Mouse (Mus musculus) 416B (cell line): ENCODE measurements around the gene Vapb.

Experiments
- DNase-seq: peaks from one replicate; pipeline ENCODE4 v3.0.0; 2011; ENCODE audit warnings: low read depth

Vapb gene

DNA sequence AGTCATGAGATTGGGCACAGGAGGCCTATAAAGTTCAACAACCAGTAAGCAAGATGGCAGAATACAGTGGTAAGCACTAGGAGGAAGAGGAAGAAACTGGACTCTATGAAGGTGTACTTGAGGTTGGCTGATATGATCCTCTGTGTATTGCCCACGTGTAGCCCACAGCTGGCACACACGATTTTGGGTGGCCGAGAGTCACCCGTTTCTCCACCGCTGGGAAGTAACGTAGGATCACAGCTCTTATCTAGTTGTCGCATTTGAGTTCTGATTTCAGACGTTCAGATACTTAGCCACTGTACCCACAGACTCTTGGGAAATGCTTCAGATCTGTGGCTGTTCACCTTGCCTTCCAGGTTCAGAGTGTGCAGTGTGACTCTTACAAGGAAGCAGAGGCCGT lies 921 bp downstream of the Vapb start:
- peak; percentile 30 for DNase-seq

DNA sequence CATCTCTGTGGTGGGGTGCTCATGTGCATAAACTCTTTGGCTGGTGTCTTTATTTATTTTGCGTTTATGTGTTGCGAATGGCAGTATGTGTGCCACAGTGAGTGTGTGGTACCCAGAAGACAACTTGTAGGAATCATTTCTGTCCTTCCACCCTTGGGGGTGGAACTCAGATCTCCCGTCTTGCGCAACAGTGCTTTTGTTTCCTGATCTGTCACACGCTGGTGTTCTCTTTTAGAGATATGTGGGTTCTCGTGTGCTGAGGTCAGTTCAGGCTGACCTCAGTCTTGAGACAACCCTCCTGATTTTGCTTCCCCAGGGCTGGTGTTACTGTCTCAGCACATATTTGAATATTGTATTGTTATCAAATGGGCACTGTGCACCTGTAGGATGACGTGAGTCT lies 1.8 kb downstream of the Vapb start:
- peak; percentile 86 for DNase-seq

DNA sequence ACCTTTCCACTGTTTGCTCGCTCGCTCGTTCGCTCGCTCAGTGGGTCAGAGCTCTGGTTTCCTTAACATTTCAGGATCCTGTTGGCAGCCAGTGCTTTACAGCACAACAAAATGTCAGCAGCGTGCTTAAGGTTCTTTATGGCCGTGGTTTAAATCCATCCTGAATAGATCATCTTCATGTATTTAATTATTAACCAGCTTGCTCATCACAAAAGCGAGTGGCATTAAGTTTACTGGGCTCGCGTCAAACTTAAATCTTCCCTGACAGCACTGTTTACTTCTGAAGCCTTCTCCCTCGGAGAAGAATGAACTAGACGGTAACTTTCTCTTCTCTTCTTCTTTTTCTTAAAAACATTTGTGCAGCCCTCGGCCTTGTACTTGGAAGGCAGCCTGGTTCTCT lies 4.8 kb downstream of the Vapb start:
- no peak for DNase-seq

DNA sequence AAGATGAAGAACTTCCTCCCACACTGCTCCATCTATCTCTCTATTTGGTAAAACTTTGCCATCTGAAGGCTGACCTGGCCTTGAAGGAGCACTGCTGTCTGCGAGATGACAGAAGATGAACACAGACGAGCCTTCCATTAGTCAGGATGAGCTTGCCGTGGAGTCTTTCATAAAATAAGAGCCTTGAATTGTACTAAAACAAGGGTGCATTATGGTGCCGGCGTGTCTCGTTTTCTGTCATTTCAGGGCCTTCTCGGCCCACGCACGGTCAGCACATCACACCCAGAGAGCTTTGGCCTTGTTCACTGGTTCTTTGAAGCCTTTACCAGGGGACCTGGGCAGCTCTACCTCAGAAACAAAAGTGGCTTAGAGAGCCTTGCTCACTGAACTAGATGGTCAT lies 5.4 kb downstream of the Vapb start:
- no peak for DNase-seq

DNA sequence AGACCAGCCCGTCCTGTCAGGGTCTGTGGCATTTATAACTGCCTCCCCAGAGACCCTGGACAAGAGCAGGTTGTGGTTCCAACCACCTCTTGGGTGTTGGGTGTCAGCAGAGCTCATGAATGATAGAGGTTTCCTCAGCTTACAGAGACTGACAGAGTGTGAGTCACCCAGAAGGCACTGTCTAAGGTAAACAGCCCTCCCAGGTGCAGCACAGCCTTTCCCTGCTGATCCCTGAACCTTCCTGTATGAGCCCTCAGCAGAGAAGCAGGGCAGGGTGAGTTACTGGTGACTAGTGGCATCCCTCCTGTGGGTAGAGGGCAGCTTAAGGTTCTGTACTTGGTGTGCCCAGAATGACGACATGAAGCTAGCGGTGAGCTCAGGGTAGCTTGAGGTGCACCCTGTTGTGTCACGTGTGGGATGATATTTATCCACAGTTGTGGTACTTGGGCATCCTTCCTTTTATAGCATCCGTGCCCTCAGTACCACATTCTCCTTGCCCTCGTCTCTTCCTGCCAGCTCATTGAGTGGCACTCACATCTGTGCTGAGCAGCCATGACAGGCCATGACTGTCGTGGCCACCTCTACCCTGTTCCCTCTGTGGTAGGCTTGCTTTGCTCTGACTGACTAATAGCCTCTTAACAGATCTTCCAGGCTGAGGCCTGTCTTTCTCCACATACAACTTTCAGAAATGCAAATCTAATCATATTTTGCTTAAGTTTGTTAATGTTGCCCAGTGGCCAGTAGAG lies 6.9 kb downstream of the Vapb start:
- no peak for DNase-seq

DNA sequence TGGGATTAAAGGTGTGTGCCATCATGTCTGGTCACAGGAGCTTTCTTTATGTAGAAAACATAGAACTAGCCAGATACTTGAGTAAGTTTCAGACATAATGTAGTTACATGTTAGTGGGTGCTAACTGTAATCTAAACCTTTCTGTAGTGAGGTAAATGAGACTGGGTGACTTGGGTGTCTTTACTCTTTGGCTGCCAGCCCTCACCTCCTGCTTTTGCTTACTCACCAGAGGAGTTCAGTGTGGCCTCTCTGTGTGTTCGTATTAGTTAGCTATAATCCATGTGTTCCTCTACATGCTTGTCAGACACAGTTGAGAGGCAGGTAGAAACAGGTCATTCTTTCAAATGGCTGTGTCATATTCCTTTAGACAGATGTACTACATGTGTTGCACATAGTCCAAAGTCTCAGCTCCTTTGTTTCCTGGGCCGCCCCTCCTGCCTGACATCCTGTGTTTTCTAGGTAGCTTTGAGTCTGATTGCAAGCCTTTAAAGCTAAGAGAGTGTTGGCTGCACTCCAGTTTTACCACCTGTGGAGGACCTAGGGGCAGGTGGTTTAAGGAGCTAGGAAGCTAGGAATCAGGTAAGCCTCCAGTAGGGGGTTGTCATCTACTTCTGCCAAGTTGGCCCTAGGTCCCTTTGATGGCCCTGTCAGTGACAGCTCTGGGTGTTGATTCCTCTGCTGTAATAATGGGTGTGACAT lies 11.8 kb downstream of the Vapb start:
- DNase-seq = no peak

GRCm38 (mm10) chr2:173755433-173756144 lies 18.3 kb downstream of the Vapb start:
- no peak for DNase-seq

DNA sequence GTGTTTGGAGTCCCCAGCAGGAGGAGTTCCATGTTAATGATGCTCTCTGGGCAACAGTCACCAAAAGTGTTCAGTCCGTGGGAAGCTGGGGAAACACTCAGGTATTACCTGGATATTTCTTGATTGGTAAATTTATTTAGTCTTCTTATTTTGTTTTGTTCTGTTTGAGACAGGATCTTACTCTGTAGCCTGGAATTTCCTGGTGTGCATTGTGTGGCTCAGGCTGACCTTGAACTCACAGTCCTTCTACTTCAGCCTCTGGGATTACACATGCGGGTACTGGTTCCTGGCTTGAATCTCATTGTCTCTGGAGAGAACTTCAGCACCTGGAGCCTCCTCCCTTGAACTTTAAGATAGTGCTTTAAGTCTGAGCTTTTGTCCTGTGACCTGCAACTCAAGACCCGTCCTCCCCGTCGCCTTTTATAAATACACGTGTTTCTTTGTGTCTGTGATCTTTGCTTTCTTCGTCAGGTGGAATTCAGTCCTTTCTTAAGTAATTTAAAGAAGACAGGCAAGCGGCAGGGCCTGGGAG lies 20.4 kb downstream of the Vapb start:
- DNase-seq = no peak

- DNase-seq = no peak
Measured at GRCm38 (mm10) chr2:173760607-173761006, 23.3 kb downstream of the Vapb start.

GRCm38 (mm10) chr2:173764629-173765028 lies 27.3 kb downstream of the Vapb start:
- DNase-seq = no peak

GRCm38 (mm10) chr2:173767959-173768595 lies 30.8 kb downstream of the Vapb start:
- DNase-seq = no peak

GRCm38 (mm10) chr2:173769183-173769582 lies 31.9 kb downstream of the Vapb start:
- DNase-seq = no peak

- DNase-seq = peak; percentile 44
Measured at GRCm38 (mm10) chr2:173770620-173771019, 33.3 kb downstream of the Vapb start.

GRCm38 (mm10) chr2:173771706-173772105 lies 34.4 kb downstream of the Vapb start:
- no peak for DNase-seq

GRCm38 (mm10) chr2:173775556-173775955 lies 38.2 kb downstream of the Vapb start:
- no peak for DNase-seq

GRCm38 (mm10) chr2:173776108-173776507 lies 38.8 kb downstream of the Vapb start:
- no peak for DNase-seq

- no peak for DNase-seq
Measured at GRCm38 (mm10) chr2:173780931-173781330, 43.6 kb downstream of the Vapb start.

DNA sequence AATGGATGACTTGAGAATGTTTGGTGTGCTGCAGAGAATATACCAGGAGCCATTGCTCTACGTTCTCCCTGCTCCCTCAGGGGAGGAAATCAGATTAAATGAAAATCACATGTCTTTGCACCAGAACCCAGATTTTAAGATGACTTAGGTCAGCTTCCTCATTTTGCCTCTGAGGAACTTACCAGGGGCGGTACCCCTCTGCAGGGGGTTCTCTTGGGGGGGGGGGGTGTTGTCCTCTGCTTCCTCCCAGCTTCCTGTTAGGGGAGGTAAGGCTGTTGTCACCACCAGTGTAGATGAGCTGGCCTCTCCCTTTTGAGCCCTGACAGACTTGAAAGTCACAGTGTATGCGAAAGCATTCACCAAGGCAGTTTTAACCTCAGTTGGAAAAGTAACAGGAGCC lies 47.1 kb downstream of the Vapb start:
- peak; percentile 73 for DNase-seq

GRCm38 (mm10) chr2:173784884-173785283 lies 47.6 kb downstream of the Vapb start:
- peak; percentile 53 for DNase-seq

DNA sequence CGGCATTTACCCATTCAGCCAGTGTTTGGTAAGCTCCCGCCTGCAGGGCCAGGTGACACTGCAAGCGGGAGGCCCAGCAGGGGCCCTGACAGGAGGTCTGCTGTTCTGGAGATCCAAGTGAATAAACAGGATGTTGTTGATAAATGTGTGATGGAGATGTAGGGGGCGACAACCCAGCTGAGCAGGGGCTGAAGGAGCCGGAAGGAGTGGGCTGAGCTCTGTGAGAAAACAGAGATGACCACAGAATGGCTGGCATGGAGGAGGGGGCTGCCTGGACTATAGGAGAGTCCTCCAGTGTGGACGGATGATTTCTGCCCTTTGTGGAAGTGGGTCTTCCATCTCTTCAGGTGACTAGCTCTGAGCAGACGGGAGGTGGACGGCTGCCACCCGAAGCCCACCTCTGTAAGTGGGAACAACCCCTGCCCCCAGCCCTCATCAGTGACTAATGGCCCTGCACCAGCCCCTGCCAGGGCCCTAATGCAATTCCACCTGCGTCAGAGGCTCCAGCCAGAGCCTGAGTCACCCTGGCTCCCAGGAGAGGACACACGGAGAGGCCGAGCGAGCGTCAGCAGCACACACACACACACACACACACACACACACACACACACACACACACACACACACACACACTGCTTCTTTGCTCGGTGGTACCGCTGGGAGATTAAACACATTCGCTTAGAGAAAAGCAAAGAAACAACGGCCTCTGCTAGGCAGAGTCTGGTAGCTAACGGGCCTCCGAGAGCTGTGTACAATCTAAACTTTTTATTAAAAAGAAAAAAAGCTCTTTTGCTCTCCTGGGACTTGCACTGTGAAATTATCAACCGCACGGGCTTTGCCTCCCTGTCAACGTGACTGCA lies 52.9 kb downstream of the Vapb start:
- DNase-seq = no peak
